Mouse (Mus musculus) gastrocnemius, adult 8-10 months (tissue): ENCODE data around the gene Six1. TPM values are rescaled to one million over a fixed set of nuclear protein-coding genes. Genes with fewer than 3 reads are reported as not detected.

ENCODE experiments used
- DNase-seq, 2 experiments: peaks; one replicate each; pipeline ENCODE4 v3.0.0; 2022; ENCODE audit warnings: low spot score in 2 of 2
- total RNA-seq, 4 experiments: library from RNA; stranded (reverse); gene quantifications; 2 replicates each; pipeline ENCODE4 v1.2.4; 2022

The Six1 gene
- total RNA-seq, 4 experiments from 2014 or later = 59.5 to 67.4 (median 60.9) TPM

- no peak for DNase-seq
These were observed 3.4 kb downstream of the Six1 start for GRCm38 (mm10) chr12:73050305-73050704.

GRCm38 (mm10) chr12:73049520-73050225 lies 4.0 kb downstream of the Six1 start:
- no peak for DNase-seq

- DNase-seq = peak; percentile 52 to 64
These were observed 5.2 kb downstream of the Six1 start for GRCm38 (mm10) chr12:73048537-73048936.

- DNase-seq = no peak
These were observed 6.1 kb downstream of the Six1 start for GRCm38 (mm10) chr12:73047576-73047975.

GRCm38 (mm10) chr12:73046607-73047180 lies 7.0 kb downstream of the Six1 start:
- DNase-seq = peak; percentile 81 to 91

GRCm38 (mm10) chr12:73045724-73046606 lies 7.7 kb downstream of the Six1 start:
- DNase-seq = peak; percentile 45 to 48

- peak in 1 of 2 experiments; percentile 45 for DNase-seq
These were observed 8.5 kb downstream of the Six1 start for GRCm38 (mm10) chr12:73045046-73045723.

GRCm38 (mm10) chr12:73044221-73045045 lies 9.3 kb downstream of the Six1 start:
- DNase-seq = peak; percentile 45 to 65

GRCm38 (mm10) chr12:73043396-73044167 lies 10.1 kb downstream of the Six1 start:
- no peak for DNase-seq

- DNase-seq = no peak
These were observed 10.8 kb downstream of the Six1 start for GRCm38 (mm10) chr12:73042903-73043302.

GRCm38 (mm10) chr12:73042406-73042805 lies 11.3 kb downstream of the Six1 start:
- DNase-seq = no peak

- DNase-seq = no peak
These were observed 12.4 kb downstream of the Six1 start for GRCm38 (mm10) chr12:73041256-73041630.

GRCm38 (mm10) chr12:73040563-73041255 lies 13.0 kb downstream of the Six1 start:
- DNase-seq = no peak

- peak in 1 of 2 experiments; percentile 32 for DNase-seq
These were observed 13.6 kb downstream of the Six1 start for GRCm38 (mm10) chr12:73039939-73040562.

- DNase-seq = peak; percentile 39 to 53
These were observed 14.4 kb downstream of the Six1 start for GRCm38 (mm10) chr12:73038992-73039938.

GRCm38 (mm10) chr12:73038441-73038991 lies 15.2 kb downstream of the Six1 start:
- DNase-seq = no peak
